Mouse (Mus musculus) kidney, adult 18-20 months (tissue): ENCODE data around the gene Senp3.
"Not testable (repeated sequence)": the region's sequence is repeated elsewhere in the genome, so short reads cannot be mapped to it uniquely, and the experiment has no call there.

Source experiments
- DNase-seq: peaks from one replicate; pipeline ENCODE4 v3.0.0; 2021

Gene Senp3

GRCm38 (mm10) chr11:69681314-69682208 is at the start of gene Senp3:
TSS of gene Senp3 (minus strand) at chr11:69682084.
- peak; percentile 95 for DNase-seq

GRCm38 (mm10) chr11:69731408-69731807 is 49.5 kb upstream of the Senp3 start:
- not testable (repeated sequence) for DNase-seq

DNA sequence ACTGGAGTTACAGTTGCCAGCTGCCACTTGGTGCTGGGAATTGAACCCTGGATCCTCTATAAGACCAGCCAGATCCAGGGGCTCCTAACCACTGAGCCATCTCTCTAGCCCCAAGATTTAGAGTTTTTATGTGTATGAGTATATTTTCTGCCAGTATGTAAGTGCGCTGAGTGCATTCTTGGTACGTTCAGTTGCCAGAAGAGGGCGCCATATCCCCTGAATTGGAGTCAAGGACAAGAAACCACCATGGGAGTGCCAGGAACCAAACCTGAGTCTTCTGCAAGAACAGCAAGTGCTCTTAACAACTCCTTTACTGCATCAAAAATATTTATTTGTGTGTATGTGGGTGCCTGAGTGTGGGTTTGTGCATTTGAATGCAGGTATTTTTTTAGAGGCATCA is 47.2 kb upstream of the Senp3 start:
- peak; percentile 65 for DNase-seq

GRCm38 (mm10) chr11:69725951-69726350 is 44.1 kb upstream of the Senp3 start:
- no peak for DNase-seq

DNA sequence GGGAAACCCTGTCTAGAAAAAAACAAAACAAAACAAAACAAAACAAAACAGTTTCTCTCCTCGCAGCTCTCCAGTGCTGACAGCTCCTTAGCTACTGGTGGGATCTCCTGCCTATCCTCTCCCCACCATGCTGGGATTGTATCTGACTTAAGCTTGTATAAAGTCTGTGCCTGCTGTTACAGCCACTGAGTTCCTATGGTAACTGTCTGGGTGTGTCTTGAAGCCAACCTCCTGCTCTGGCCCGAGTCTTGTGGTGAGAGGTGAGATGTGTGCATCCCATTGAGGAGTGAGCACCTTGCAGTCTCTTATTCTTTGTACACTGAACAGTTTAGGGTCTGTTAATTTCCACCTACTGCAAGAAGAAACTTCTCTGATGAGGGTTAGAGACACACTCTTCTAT is 41.2 kb upstream of the Senp3 start:
- DNase-seq, result no peak

DNA sequence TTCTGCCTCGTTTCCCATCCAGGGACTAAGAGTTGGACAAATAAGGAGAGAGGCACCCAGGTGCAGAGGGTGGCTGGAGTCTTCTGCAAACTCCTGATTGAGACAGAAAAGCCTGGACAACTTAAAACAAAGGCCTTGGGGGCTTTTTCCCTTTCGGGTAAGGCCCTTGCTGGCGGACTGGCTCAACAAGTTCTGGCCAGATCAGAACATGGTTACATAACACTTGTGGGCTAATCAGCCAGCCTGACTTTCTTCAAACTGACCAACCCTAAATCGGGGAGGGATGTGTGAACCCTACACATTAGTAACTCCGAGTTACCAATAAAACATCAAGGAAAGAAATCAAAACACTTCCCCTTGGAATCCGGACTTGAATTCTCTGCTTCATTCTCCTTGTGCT is 39.0 kb upstream of the Senp3 start:
- no peak for DNase-seq

DNA sequence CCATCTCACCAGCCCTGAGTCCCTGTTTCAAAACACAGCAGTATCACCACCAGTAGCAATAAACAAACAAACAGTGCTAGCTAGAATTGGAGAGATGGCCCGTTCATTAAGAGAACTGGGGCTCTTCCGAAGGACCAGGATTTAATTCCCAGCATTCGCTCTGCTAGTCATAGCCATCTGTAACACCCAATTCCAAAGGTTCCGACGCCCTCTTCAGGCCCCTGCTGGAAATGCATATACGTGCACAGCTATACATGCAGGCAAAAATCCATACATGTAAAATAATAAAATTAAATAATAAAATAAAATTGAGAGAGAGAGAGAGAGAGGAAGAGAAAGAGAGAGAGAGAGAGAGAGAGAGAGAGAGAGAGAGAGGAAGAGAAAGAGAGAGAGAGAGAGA is 37.5 kb upstream of the Senp3 start:
- DNase-seq, result no peak

GRCm38 (mm10) chr11:69718661-69719060 is 36.8 kb upstream of the Senp3 start:
- DNase-seq, result peak; percentile 26

DNA sequence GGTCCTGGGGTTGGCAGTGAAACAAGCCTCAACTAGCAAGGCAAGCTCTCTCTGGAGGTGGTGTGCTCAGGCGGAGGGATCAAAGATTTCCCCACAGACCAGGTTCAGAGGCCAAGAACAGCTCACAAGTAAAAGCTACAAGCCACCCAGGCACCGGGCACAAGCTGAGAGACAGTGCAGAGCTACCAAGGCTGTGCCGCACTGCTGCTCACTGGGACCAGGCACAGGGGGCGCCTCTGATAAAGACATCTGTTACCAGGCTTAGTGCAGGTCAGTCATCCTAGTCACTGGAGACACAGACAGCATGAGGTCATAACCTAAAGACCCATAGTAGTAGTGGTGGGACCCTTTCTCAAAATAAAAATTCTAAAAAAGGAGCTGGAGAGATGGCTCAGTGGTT is 35.1 kb upstream of the Senp3 start:
- no peak for DNase-seq

- DNase-seq, result no peak
These were observed 34.0 kb upstream of the Senp3 start for GRCm38 (mm10) chr11:69715929-69716328.

- DNase-seq, result peak; percentile 73
These were observed 33.6 kb upstream of the Senp3 start for GRCm38 (mm10) chr11:69715482-69715881.

DNA sequence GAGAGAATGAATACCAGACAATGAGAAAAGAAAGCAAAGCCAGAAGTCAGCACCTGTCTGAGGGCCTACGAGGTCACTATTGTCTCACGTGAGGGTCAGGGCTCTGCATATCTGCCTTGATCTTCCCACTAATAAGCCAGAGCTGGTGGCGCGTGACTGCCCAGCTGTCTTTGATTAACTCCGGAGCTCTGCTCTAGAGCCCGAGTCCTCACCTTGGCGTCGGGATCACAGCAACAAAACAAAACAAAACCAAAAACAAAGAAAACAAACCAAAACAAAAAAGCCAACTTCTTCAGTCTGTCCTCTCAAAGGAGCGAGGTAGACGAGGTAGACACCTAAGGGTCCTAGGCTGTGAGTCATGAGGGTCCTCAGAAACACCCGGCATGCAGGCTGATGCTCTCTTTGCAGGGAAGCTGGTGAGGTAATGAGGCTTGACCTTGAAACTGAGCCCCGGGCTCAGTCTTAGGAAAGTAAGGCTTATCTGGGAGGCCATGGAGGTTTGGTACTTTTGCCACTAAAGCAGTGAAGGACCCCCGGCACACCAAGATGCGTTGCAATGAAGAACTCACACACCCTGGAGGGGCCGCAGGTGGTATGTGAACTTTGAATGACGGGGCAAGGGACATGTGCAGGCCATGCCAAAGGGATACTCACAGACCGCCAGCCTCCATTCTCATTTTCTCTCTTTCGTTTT is 32.9 kb upstream of the Senp3 start:
- peak; percentile 68 for DNase-seq

DNA sequence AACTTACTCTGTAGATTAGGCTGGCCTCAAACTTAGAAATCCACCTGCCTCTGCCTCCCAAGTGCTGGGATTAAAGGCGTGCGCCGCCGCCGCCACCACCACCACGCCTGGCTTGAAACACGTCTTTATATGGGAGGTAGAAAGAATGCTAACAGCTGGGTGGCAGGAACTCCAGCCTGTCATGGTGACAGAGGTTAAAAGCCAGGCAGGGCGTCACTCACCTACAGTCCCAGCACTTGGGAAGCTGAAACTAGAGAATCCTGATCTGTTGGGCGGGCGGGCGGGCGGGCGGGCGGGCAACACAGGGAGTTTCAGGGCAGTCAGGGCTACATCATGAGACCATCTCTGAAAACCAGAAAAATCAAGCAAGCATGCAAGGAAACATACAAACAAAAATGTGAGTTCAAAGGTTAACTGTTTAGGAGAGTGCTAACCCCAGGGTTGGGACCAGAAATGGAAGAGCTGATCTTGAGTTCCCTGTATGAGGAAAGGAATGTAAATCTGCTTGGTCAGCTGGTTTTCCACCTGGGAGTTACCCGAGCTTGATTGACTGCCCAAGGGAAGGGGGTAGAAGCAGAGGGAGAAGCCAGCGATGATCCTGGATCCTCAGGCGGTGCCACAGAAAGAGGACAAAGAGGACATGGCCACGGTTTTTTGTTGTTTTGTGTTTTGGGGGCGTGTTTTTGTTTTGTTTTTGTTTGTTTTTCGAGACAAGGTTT is 31.2 kb upstream of the Senp3 start:
- peak; percentile 17 for DNase-seq

- DNase-seq, result no peak
These were observed 29.2 kb upstream of the Senp3 start for GRCm38 (mm10) chr11:69711082-69711481.

GRCm38 (mm10) chr11:69710470-69710869 is 28.6 kb upstream of the Senp3 start:
- DNase-seq, result no peak

DNA sequence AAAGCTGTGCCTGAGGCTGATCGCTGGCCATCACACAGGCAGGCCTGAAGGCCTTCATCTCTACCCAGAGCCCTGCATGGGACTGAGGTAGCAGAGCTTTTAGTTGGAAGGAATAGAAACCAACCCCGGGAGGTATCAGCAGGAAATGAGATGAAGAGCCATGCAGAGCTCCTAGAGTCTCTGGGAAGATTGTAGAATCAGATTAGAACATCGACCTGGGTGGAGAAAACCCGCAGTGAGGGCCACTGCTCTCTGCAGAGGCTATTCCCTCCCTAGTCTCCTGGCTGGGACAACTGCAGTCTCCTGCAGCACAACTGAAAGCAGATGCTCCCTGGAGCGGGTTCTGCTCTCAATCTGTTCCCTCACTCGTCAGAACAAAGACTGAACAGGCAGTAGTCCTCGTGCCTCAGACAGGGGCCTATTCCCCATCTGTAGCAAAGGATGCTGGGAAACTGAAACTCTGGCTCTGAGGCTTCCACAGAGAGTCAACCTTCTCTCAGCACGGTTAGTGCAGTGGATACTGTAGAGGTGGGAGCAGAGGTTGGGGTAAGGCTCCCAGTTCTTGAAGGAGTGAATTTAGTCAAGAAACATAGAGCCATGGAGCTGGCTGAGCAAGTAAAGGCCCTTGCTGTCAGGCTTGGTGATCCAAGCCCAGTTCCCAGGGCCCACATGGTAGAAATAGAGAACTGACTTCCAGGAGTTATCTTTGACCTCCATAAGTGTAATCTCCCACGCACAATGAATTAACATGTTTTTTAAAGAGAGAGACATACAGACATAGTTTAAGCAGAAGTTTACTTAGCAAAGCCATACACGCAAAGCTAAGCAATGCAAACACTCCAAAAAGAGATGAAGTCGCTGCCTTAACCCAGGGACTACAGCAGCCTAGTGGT is 27.9 kb upstream of the Senp3 start:
- DNase-seq, result no peak

DNA sequence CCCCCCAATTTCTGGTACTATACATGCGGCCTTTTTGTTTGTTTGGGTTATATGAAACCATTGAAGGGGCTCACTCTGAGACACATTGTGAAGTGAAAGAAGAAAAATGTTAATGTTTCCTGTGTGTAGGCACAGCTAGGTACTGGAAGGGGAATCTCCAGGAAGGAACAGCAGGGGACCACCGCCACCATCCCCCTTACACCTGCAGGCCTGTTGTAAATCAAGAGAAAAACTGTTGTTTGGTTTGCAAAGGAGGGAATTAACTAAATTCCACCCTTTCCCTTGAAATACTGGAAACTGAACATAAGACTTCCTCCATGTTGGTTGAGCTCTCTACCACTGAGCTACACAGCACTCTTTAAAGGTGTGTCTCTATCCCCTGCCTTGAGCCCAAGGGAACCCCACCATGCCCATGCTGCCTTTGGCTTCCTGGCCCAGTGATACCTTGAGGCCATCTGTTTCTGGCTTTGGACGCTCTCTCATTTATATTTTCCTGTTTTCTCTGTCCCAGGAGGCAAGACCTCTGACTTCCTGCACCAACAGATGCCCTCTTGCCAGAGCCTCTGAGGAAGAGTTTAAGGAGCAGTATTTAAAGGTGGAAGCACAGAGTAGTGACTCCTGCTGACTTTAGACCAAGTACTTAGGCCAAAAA is 26.9 kb upstream of the Senp3 start:
- no peak for DNase-seq

DNA sequence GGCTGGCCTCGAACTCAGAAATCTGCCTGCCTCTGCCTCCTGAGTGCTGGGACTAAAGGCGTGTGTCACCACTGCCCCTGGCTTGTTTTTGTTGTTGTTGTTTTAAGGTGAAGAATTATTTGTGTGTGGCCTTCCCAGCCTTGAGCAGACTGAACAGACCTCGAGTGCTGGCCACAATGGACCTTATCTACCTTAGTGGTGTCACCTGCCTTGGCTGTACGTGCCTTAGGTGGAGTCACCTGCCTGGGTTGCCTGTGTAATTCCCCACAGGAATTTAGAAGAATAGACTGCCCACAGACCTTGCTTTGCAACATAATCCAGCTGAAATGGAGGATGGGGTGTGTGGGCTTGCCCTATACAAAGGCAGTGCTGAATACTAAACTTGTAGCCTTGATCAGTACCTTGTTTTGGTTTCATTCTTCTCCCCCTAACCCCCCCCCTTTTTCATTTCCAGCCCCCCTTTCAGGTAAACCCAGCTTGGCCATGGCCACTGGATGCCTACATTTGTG is 26.0 kb upstream of the Senp3 start:
- no peak for DNase-seq

DNA sequence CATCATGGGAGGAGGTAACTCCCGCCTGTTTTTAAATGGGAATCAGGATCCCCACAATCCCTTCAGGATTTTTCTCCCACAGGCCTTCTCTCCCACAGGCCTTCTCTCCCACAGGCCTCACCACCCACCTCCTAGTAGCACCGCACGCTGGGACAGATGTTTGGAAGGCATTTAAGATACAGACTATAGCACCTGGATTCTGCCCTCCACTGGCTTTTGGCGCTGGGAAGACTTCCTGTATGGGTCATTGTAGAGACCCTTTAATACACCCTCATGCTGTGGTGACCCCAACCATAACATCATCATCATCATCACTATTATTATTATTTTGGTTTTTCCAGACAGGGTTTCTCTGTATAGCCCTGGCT is 25.6 kb upstream of the Senp3 start:
- DNase-seq, result no peak

GRCm38 (mm10) chr11:69706775-69707479 is 25.0 kb upstream of the Senp3 start:
- DNase-seq, result peak; percentile 85

- no peak for DNase-seq
These were observed 22.7 kb upstream of the Senp3 start for GRCm38 (mm10) chr11:69704613-69705010.
